Mouse (Mus musculus): ENCODE results near the gene Adam23. TPM values are rescaled to one million over a fixed set of nuclear protein-coding genes. Genes with fewer than 3 reads are reported as not detected.

The Adam23 gene
- polyA plus RNA-seq, 1 experiment = 0.43 TPM

DNA sequence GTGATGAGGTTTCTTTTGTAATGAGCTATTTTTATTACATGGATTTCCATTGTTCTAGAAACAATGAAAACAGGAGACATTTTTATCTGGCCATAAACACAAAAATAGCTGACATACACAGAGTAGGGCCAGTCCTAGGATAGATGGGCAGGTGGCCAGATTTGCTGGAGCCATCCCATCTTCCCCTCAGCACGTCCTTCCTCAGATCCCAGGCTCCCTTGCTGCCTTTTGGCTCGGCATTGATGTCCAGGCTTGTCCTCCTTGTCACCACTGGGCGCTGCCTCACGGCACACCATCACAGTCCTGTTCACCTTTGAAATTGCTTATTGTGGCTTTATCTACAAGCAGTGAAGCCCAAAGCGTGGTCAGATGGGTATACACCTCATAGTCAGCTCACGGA, 15.0 kb upstream of the Adam23 start:
- Histone ChIP-seq H3K4me3 (no peak overlapping the region), H3K4me2 (ENCODE audit: low read depth) (no peak overlapping the region), H3ac (ENCODE audit: control insufficient read depth, insufficient read length) (no peak overlapping the region), H3K27me3 (ENCODE audit: control insufficient read depth, insufficient read depth, insufficient read length) (no peaks in the 10 kb centered on the region), H3K36me3 (ENCODE audit: control insufficient read depth, insufficient read depth) (no peaks in the 10 kb centered on the region), H3K79me2 (ENCODE audit: control insufficient read depth, insufficient read depth) (no peaks in the 10 kb centered on the region)
- TF ChIP-seq CEBPB (IDR thresholded peaks at IDR 0.05; ENCODE audit: insufficient read depth, poor library complexity, severe bottlenecking) = no peak
- no peak for TF ChIP-seq MYOG (IDR thresholded peaks at IDR 0.05; ENCODE audit: control insufficient read depth in 1 of 3, insufficient read depth in 1 of 3, insufficient read length in 2 of 3, low read depth in 2 of 3)
- no peak for TF ChIP-seq POLR2A (IDR thresholded peaks at IDR 0.05; ENCODE audit: insufficient read length, low read depth)
- no peak for TF ChIP-seq E2F4 (IDR thresholded peaks at IDR 0.05; ENCODE audit: insufficient read depth)
- TF ChIP-seq USF1 (IDR thresholded peaks at IDR 0.05; ENCODE audit: low read depth) = no peak
- no peak for TF ChIP-seq TCF12 (IDR thresholded peaks at IDR 0.05; ENCODE audit: insufficient read depth, poor library complexity, severe bottlenecking)
- no peak for TF ChIP-seq REST (IDR thresholded peaks at IDR 0.05; ENCODE audit: insufficient read depth, insufficient read length)
- no peak for TF ChIP-seq MAX (IDR thresholded peaks at IDR 0.05; ENCODE audit: low read depth)
- no peak for TF ChIP-seq TCF3 (IDR thresholded peaks at IDR 0.05; ENCODE audit: insufficient read length, low read depth)
- TF ChIP-seq MYOD1 (IDR thresholded peaks at IDR 0.05; ENCODE audit: control insufficient read depth in 1 of 3, insufficient read length in 2 of 3, low read depth in 2 of 3) = no peak
- TF ChIP-seq SRF (IDR thresholded peaks at IDR 0.05; ENCODE audit: control insufficient read depth, insufficient read length, low read depth) = no peak
- no peak for TF ChIP-seq POLR2AphosphoS2 (IDR thresholded peaks at IDR 0.05; ENCODE audit: insufficient read length, low read depth)

DNA sequence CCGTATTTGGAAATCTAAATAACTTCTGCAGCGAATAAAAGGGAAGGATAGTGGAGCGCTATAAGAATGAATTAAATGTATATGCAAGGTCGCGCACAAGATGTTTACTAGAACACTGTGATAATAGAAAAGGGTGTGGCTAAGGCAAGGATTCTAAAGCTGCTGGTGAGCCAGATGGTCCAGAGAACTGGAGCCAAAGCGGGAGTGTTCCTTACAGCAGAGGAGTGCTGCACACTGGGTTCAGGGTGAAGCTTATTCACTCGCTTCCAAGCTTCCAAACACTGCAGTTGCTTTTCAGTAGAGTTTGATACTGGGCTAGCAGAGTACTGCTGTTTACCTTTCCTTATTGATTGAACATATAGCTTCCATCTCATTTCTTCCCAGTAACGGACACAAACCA, 14.5 kb upstream of the Adam23 start:
- Histone ChIP-seq H3K79me2 (ENCODE audit: control insufficient read depth, insufficient read depth) (no peaks in the 10 kb centered on the region), H3ac (ENCODE audit: control insufficient read depth, insufficient read length) (no peak overlapping the region), H3K4me2 (ENCODE audit: low read depth) (no peak overlapping the region), H3K4me3 (no peak overlapping the region), H3K36me3 (ENCODE audit: control insufficient read depth, insufficient read depth) (no peaks in the 10 kb centered on the region), H3K27me3 (ENCODE audit: control insufficient read depth, insufficient read depth, insufficient read length) (no peaks in the 10 kb centered on the region)
- TF ChIP-seq MYOG (IDR thresholded peaks at IDR 0.05; ENCODE audit: control insufficient read depth in 1 of 3, insufficient read depth in 1 of 3, insufficient read length in 2 of 3, low read depth in 2 of 3) = no peak
- no peak for TF ChIP-seq USF1 (IDR thresholded peaks at IDR 0.05; ENCODE audit: low read depth)
- TF ChIP-seq POLR2AphosphoS2 (IDR thresholded peaks at IDR 0.05; ENCODE audit: insufficient read length, low read depth) = no peak
- no peak for TF ChIP-seq TCF12 (IDR thresholded peaks at IDR 0.05; ENCODE audit: insufficient read depth, poor library complexity, severe bottlenecking)
- TF ChIP-seq TCF3 (IDR thresholded peaks at IDR 0.05; ENCODE audit: insufficient read length, low read depth) = no peak
- TF ChIP-seq MAX (IDR thresholded peaks at IDR 0.05; ENCODE audit: low read depth) = no peak
- TF ChIP-seq CEBPB (IDR thresholded peaks at IDR 0.05; ENCODE audit: insufficient read depth, poor library complexity, severe bottlenecking) = no peak
- no peak for TF ChIP-seq POLR2A (IDR thresholded peaks at IDR 0.05; ENCODE audit: insufficient read length, low read depth)
- TF ChIP-seq SRF (IDR thresholded peaks at IDR 0.05; ENCODE audit: control insufficient read depth, insufficient read length, low read depth) = no peak

DNA sequence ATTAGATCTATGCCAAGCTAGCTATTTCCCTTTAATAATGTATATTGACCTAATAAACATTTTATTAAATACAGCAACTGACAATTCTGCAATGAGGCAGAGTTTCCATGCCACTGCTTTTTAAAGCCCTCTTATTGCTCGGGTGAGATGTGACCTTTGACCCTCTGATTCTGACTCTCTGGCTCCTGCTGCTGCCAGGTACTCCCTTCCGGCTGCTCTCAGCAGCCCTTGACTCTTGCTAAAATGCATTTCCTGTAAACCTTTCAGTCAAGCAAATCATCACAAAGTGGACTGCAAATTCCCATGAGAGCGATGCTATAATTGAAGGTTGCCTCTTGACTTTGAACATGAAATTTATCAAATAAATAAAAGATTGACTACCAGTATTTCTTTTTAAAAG, 13.8 kb upstream of the Adam23 start:
- no peak overlapping the region for H3K4me2 ChIP-seq (ENCODE audit: low read depth)
- no peaks in the 10 kb centered on the region for H3K79me2 ChIP-seq (ENCODE audit: control insufficient read depth, insufficient read depth)
- H3K27me3 ChIP-seq (ENCODE audit: control insufficient read depth, insufficient read depth, insufficient read length) = no peaks in the 10 kb centered on the region
- TF ChIP-seq TCF3 (IDR thresholded peaks at IDR 0.05; ENCODE audit: insufficient read length, low read depth) (no peak), E2F4 (IDR thresholded peaks at IDR 0.05; ENCODE audit: insufficient read depth) (no peak), SRF (IDR thresholded peaks at IDR 0.05; ENCODE audit: control insufficient read depth, insufficient read length, low read depth) (no peak), MYOD1 (IDR thresholded peaks at IDR 0.05; ENCODE audit: control insufficient read depth in 1 of 3, insufficient read length in 2 of 3, low read depth in 2 of 3) (no peak), POLR2A (IDR thresholded peaks at IDR 0.05; ENCODE audit: insufficient read length, low read depth) (no peak), REST (IDR thresholded peaks at IDR 0.05; ENCODE audit: insufficient read depth, insufficient read length) (no peak), USF1 (IDR thresholded peaks at IDR 0.05; ENCODE audit: low read depth) (no peak), CEBPB (IDR thresholded peaks at IDR 0.05; ENCODE audit: insufficient read depth, poor library complexity, severe bottlenecking) (no peak), POLR2AphosphoS2 (IDR thresholded peaks at IDR 0.05; ENCODE audit: insufficient read length, low read depth) (no peak), TCF12 (IDR thresholded peaks at IDR 0.05; ENCODE audit: insufficient read depth, poor library complexity, severe bottlenecking) (no peak)
- H3K36me3 ChIP-seq (ENCODE audit: control insufficient read depth, insufficient read depth) = no peaks in the 10 kb centered on the region
- H3ac ChIP-seq (ENCODE audit: control insufficient read depth, insufficient read length) = no peak overlapping the region
- no peak overlapping the region for H3K4me3 ChIP-seq

DNA sequence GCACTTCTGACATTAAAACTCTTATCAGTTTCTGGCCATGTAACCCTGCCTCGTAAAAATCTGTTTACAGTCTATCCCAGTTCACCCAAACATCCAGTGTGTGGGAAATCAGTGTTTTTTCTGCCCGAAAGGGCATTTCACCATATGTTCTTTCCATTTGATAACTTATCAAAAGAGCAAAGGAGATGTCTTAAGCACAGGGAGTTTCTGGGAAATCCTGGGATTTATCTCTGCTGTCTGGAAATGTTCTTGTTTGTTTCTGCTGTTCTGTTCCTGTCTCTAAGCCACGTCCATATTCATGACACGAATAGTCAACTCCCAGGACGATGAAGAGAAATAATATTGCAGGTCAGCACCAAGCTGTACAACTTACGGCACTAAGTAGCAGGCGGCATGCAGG, 11.6 kb upstream of the Adam23 start:
- no peaks in the 10 kb centered on the region for H3K36me3 ChIP-seq (ENCODE audit: control insufficient read depth, insufficient read depth)
- TF ChIP-seq TCF12 (IDR thresholded peaks at IDR 0.05; ENCODE audit: insufficient read depth, poor library complexity, severe bottlenecking) (no peak), MYOD1 (IDR thresholded peaks at IDR 0.05; ENCODE audit: control insufficient read depth in 1 of 3, insufficient read length in 2 of 3, low read depth in 2 of 3) (no peak), TCF3 (IDR thresholded peaks at IDR 0.05; ENCODE audit: insufficient read length, low read depth) (no peak), CEBPB (IDR thresholded peaks at IDR 0.05; ENCODE audit: insufficient read depth, poor library complexity, severe bottlenecking) (no peak), E2F4 (IDR thresholded peaks at IDR 0.05; ENCODE audit: insufficient read depth) (no peak), USF1 (IDR thresholded peaks at IDR 0.05; ENCODE audit: low read depth) (no peak), POLR2A (IDR thresholded peaks at IDR 0.05; ENCODE audit: insufficient read length, low read depth) (no peak), POLR2AphosphoS2 (IDR thresholded peaks at IDR 0.05; ENCODE audit: insufficient read length, low read depth) (no peak), MAX (IDR thresholded peaks at IDR 0.05; ENCODE audit: low read depth) (no peak), SRF (IDR thresholded peaks at IDR 0.05; ENCODE audit: control insufficient read depth, insufficient read length, low read depth) (no peak), REST (IDR thresholded peaks at IDR 0.05; ENCODE audit: insufficient read depth, insufficient read length) (no peak), MYOG (IDR thresholded peaks at IDR 0.05; ENCODE audit: control insufficient read depth in 1 of 3, insufficient read depth in 1 of 3, insufficient read length in 2 of 3, low read depth in 2 of 3) (no peak)
- no peak overlapping the region for H3ac ChIP-seq (ENCODE audit: control insufficient read depth, insufficient read length)
- no peak overlapping the region for H3K4me3 ChIP-seq
- no peaks in the 10 kb centered on the region for H3K79me2 ChIP-seq (ENCODE audit: control insufficient read depth, insufficient read depth)
- no peak overlapping the region for H3K4me2 ChIP-seq (ENCODE audit: low read depth)
- peaks cover 2% of the 10 kb centered on the region for H3K27me3 ChIP-seq (ENCODE audit: control insufficient read depth, insufficient read depth, insufficient read length)

All from myocyte (in vitro differentiated cells).